Mouse (Mus musculus): Measurements from ENCODE around the gene Zbtb7a. TPM values are rescaled to one million over a fixed set of nuclear protein-coding genes. Genes with fewer than 3 reads are reported as not detected.
A peak's percentile ranks its signal among the peaks of the same experiment; 100 is the strongest.

The Zbtb7a gene
- polyA plus RNA-seq, 1 experiment from 2014 or later = 7.9 TPM

DNA sequence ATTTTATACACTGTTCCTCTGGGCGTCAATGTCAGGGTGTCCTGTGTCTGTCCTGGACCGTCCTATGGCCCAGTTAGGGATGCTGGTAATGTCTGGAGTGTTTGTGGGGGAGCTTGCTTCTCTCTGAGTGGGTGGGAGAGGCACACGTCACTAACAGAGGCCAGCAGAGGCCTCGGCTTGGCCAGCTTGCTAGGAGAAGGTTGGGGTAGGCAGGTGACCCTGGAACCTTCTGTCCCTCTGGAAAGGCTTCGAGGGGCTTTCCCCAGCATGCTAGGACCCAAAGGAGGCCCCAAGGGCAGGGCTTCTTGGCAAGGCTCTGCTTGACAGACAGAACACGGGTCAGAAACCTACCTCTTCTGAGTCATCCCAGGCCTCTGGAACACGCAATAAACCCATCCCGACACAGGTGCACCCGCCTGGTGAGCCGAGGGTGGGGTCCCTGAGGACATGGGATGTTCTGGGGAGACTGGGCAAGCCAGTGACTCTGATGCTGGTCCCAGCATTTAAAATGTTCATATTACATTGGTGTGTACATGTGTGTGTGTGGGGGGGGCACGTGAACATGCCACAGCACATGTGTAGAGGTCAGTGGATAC, 61.5 kb downstream of the Zbtb7a start:
- H3K27me3 ChIP-seq (ENCODE audit: control insufficient read depth, insufficient read depth, low read length) = peaks cover 28% of the 10 kb centered on the region
- no peak overlapping the region for H3K9ac ChIP-seq (ENCODE audit: low read depth, low read length)
- H3K4me3 ChIP-seq (ENCODE audit: low read depth, low read length) = no peak overlapping the region

DNA sequence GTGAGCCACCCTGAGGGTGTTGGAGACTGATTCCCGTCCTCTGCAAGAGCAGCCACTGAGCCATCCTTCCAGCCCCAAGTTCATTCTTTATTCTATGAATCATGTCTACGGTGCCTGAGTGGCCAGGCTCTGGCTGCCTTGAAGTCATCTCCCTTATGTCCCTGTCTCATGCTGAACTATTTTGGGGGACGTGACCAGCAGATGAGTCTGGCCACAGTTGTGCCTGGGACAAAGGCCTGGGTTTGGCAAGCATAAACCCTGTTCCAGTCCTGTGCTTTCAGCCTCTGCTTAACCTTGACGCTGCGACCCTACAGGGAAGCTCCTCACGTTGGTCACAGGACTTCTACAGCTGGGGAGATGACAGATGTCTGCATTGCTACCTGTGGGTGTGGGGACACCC, 62.3 kb downstream of the Zbtb7a start:
- Histone ChIP-seq H3K4me3 (ENCODE audit: low read depth, low read length) (no peak overlapping the region), H3K36me3 (ENCODE audit: control insufficient read depth, insufficient read depth, low read length) (no peaks in the 10 kb centered on the region), H3K4me1 (replicated peaks; ENCODE audit: control insufficient read depth, insufficient read depth, low read length) (peaks cover 9% of the 10 kb centered on the region), H3K27ac (ENCODE audit: low read depth, low read length) (no peak overlapping the region), H3K27me3 (ENCODE audit: control insufficient read depth, insufficient read depth, low read length) (peaks cover 28% of the 10 kb centered on the region), H3K9me3 (ENCODE audit: control insufficient read depth, low read length) (no peaks in the 10 kb centered on the region), H3K4me2 (replicated peaks; ENCODE audit: low read depth, low read length) (no peak overlapping the region), H3K9ac (ENCODE audit: low read depth, low read length) (no peak overlapping the region)
- 50% methylated on average over 6 of the region's 6 CpGs for WGBS
- no peak for ATAC-seq (ENCODE audit: low FRiP score)
- DNase-seq (ENCODE audit: low spot score) = no peak

More for the DNA sequence above, 61.5 kb downstream of the Zbtb7a start:
- no peak overlapping the region for H3K27ac ChIP-seq (ENCODE audit: low read depth, low read length)
- H3K9me3 ChIP-seq (ENCODE audit: control insufficient read depth, low read length) = no peaks in the 10 kb centered on the region
- peaks cover 8% of the 10 kb centered on the region for H3K4me1 ChIP-seq (replicated peaks; ENCODE audit: control insufficient read depth, insufficient read depth, low read length)
- no peak for DNase-seq (ENCODE audit: low spot score)
- no peak overlapping the region for H3K4me2 ChIP-seq (replicated peaks; ENCODE audit: low read depth, low read length)
- 73% methylated on average over 11 of the region's 11 CpGs for WGBS
- no peaks in the 10 kb centered on the region for H3K36me3 ChIP-seq (ENCODE audit: control insufficient read depth, insufficient read depth, low read length)
- ATAC-seq (ENCODE audit: low FRiP score) = no peak

DNA sequence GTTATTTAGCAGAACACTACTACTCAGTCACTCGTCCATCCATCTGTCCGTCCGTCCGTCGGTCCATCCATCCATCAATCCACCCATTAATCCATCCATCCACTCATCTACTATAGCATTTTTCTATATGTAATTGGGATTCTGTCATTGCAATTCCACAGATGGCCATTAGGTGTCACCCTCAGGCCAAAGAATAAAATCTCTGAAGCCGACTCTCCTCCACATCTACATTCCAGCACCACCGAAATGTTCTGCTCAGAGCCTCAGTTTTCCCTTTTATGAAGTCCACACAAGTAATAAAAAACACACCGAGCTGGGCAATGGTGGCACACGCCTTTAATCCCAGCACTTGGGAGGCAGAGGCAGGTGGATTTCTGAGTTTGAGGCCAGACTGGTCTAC, 63.2 kb downstream of the Zbtb7a start:
- Histone ChIP-seq H3K27me3 (ENCODE audit: control insufficient read depth, insufficient read depth, low read length) (peaks cover 28% of the 10 kb centered on the region), H3K36me3 (ENCODE audit: control insufficient read depth, insufficient read depth, low read length) (no peaks in the 10 kb centered on the region)

DNA sequence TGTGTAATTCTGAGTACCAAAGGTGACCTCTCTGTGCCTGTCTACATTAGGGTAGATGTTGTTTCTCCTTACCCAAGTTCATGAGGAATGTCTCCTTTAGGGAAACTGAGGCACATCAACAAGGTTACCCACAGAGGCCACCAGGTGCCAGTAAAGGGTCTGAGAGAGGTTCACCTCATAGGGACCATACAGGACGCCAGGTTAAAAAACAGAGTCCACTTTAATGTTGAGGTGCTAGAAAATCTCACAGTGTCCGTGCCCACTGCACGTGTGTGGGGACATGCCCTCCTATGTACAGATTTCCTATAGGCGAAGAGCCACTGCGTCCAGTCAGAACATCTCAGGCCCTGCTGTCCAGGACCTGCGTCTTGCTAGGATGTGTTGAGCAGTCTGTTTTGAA, 64.0 kb downstream of the Zbtb7a start:
- H3K27me3 ChIP-seq (ENCODE audit: control insufficient read depth, insufficient read depth, low read length) = peaks cover 28% of the 10 kb centered on the region

More for the DNA sequence above, 63.2 kb downstream of the Zbtb7a start:
- DNase-seq (ENCODE audit: low spot score) (peak; percentile 84), ATAC-seq (ENCODE audit: low FRiP score) (no peak)
- H3K4me3 ChIP-seq (ENCODE audit: low read depth, low read length) = no peak overlapping the region
- no peak overlapping the region for H3K27ac ChIP-seq (ENCODE audit: low read depth, low read length)
- H3K9ac ChIP-seq (ENCODE audit: low read depth, low read length) = no peak overlapping the region
- peaks cover 4% of the 10 kb centered on the region; the same call in 1 of the 2 replicates for H3K4me1 ChIP-seq (replicated peaks; ENCODE audit: control insufficient read depth, insufficient read depth, low read length)
- H3K4me2 ChIP-seq (replicated peaks; ENCODE audit: low read depth, low read length) = no peak overlapping the region
- WGBS = 2% methylated on average over 9 of the region's 9 CpGs
- no peaks in the 10 kb centered on the region for H3K9me3 ChIP-seq (ENCODE audit: control insufficient read depth, low read length)

DNA sequence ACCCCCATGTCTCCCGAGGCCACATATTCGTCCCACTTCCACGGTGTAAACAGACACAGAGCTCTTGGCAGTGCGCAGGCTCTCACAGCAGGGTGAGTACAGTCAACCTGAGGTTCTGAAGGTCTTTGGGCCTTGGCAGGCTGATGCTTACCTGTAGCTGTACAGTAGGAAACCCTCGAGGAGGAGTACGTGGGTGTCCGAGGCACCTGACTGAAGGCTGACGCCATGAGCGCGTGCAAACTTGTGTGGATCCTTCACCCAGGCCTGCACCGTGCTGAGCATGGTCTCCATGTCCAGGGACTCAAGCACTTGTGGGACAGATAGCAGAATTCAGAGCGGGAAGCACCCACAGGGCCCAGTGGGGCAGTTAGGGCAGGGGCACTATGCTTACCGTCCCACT, 65.1 kb downstream of the Zbtb7a start:
- Histone ChIP-seq H3K36me3 (ENCODE audit: control insufficient read depth, insufficient read depth, low read length) (no peaks in the 10 kb centered on the region), H3K4me3 (ENCODE audit: low read depth, low read length) (no peak overlapping the region), H3K9ac (ENCODE audit: low read depth, low read length) (no peak overlapping the region), H3K4me1 (replicated peaks; ENCODE audit: control insufficient read depth, insufficient read depth, low read length) (0 out of 2 replicates have a peak, but pooled peaks cover 2% of the 10 kb centered on the region), H3K4me2 (replicated peaks; ENCODE audit: low read depth, low read length) (no peak overlapping the region), H3K27ac (ENCODE audit: low read depth, low read length) (no peak overlapping the region), H3K9me3 (ENCODE audit: control insufficient read depth, low read length) (no peaks in the 10 kb centered on the region), H3K27me3 (ENCODE audit: control insufficient read depth, insufficient read depth, low read length) (peaks cover 16% of the 10 kb centered on the region)
- WGBS = 85% methylated on average over 13 of the region's 13 CpGs
- ATAC-seq (ENCODE audit: low FRiP score) (no peak), DNase-seq (ENCODE audit: low spot score) (no peak)

More for the DNA sequence above, 64.0 kb downstream of the Zbtb7a start:
- ATAC-seq (ENCODE audit: low FRiP score) (no peak), DNase-seq (ENCODE audit: low spot score) (no peak)
- no peak overlapping the region for H3K4me2 ChIP-seq (replicated peaks; ENCODE audit: low read depth, low read length)
- no peaks in the 10 kb centered on the region for H3K9me3 ChIP-seq (ENCODE audit: control insufficient read depth, low read length)
- WGBS = 89% methylated on average over 6 of the region's 6 CpGs
- H3K4me1 ChIP-seq (replicated peaks; ENCODE audit: control insufficient read depth, insufficient read depth, low read length) = 0 out of 2 replicates have a peak, but pooled peaks cover 2% of the 10 kb centered on the region
- H3K9ac ChIP-seq (ENCODE audit: low read depth, low read length) = no peak overlapping the region
- no peak overlapping the region for H3K27ac ChIP-seq (ENCODE audit: low read depth, low read length)
- H3K36me3 ChIP-seq (ENCODE audit: control insufficient read depth, insufficient read depth, low read length) = no peaks in the 10 kb centered on the region
- no peak overlapping the region for H3K4me3 ChIP-seq (ENCODE audit: low read depth, low read length)

DNA sequence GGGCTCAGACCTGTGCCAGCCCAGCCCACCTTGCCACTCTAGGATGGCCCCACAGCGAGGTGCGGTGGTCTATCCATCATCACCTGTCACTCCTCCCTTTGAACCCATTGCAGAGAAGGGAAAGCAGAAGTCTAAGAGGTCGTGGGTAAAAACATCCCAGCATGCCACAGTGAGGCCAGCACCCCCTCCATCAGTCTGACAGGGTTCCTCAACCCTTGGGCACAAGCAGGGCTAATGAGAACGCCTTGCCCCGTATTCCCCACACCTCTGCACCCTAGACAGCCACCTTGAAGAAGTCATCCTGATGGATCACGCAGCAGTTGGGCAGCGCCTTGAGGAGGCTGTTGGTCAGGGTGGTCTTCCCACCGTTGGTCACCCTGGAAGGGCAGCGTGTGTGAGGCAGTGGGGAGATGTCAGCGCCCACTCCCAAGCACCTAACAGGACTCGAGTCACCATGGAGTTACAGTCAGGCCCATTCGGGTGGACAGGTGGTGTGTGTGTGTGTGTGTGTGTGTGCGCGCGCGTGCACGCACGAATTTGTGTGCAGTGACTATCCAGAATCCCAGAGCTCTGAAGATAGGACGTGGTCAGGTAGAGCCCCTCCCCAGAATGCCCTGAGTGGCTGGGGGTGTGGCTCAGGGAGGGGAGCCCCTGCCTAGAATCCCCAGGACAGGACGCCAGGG, 65.7 kb downstream of the Zbtb7a start:
- H3K4me1 ChIP-seq (replicated peaks; ENCODE audit: control insufficient read depth, insufficient read depth, low read length) = 0 out of 2 replicates have a peak, but pooled peaks cover 2% of the 10 kb centered on the region
- no peak overlapping the region for H3K4me2 ChIP-seq (replicated peaks; ENCODE audit: low read depth, low read length)
- ATAC-seq (ENCODE audit: low FRiP score) (no peak), DNase-seq (ENCODE audit: low spot score) (no peak)
- H3K9ac ChIP-seq (ENCODE audit: low read depth, low read length) = no peak overlapping the region
- H3K4me3 ChIP-seq (ENCODE audit: low read depth, low read length) = no peak overlapping the region
- H3K27me3 ChIP-seq (ENCODE audit: control insufficient read depth, insufficient read depth, low read length) = peaks cover 10% of the 10 kb centered on the region
- H3K36me3 ChIP-seq (ENCODE audit: control insufficient read depth, insufficient read depth, low read length) = no peaks in the 10 kb centered on the region
- no peak overlapping the region for H3K27ac ChIP-seq (ENCODE audit: low read depth, low read length)
- 76% methylated on average over 20 of the region's 20 CpGs for WGBS
- H3K9me3 ChIP-seq (ENCODE audit: control insufficient read depth, low read length) = no peaks in the 10 kb centered on the region

DNA sequence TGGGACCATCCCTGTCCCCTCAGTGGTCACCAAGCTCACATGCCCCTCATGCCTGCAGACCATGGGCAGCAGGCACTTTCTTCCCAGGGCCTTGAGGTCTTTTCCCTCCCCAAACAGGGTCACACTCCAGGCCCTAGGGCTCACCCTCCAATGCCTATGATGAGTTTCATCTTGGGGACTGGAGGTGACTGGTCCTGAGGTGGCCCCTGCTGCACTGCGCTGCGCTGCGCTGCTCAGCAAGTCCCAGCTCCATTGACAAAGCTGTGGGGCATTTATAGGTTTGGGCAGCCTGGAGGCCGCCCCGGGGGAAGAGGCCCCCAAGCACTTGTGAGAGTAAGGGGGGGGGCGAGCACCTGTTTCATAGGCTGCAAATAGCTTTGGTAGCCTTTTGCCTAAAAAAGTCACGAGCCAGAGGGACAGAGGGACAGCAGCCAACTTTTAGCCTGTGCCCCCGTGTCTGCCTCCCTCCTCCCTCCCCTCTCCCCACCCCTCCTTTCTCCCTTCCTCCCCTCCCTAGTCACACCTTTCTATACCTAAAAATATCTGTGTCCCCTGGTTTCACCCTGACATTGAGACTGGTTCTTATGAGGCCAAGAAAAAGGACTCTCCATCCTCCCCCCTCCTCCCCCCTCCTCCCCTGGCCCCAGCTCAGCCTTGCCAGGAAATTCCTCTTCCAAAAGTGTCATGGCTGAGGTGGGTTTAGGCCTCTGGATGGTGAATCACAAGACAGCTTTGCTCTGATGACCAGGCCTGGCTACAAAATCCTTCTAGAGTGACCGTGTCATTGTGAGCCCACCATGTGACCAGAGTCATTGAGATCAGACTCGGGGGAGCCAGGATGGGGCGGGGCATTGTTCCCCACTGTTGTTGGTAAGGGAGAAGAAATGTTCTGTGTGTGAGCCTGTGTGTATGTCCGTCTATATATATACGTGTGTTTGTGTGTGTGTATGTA, 67.1 kb downstream of the Zbtb7a start, which contains the start of gene Nmrk2:
TSS of gene Nmrk2 (minus strand) at position 245 of the 952 bp plus-strand sequence.
- Histone ChIP-seq H3K4me3 (ENCODE audit: low read depth, low read length) (no peak within 1 kb of the TSS), H3K9ac (ENCODE audit: low read depth, low read length) (no peak within 1 kb of the TSS), H3K4me2 (replicated peaks; ENCODE audit: low read depth, low read length) (no peak within 1 kb of the TSS), H3K27me3 (ENCODE audit: control insufficient read depth, insufficient read depth, low read length) (no peaks in the 10 kb centered on the region; the same call in 1 of the 2 replicates), H3K36me3 (ENCODE audit: control insufficient read depth, insufficient read depth, low read length) (no peaks in the 10 kb centered on the region), H3K9me3 (ENCODE audit: control insufficient read depth, low read length) (no peaks in the 10 kb centered on the region), H3K27ac (ENCODE audit: low read depth, low read length) (no peak within 1 kb of the TSS), H3K4me1 (replicated peaks; ENCODE audit: control insufficient read depth, insufficient read depth, low read length) (0 out of 2 replicates have a peak, but pooled peaks cover 2% of the 10 kb centered on the region)
- no peak for DNase-seq (ENCODE audit: low spot score)
- ATAC-seq (ENCODE audit: low FRiP score) = no peak
- 61% methylated on average over 13 of the region's 13 CpGs for whole genome bisulfite sequencing

All from hindbrain, embryonic 11.5 days (tissue).